Mouse (Mus musculus) stomach, embryonic 16.5 days (tissue): ENCODE data around the gene Ppp6r1. TPM values are rescaled to one million over a fixed set of nuclear protein-coding genes. Genes with fewer than 3 reads are reported as not detected.

Experiments used
- polyA plus RNA-seq: library from polyadenylated mRNA; unstranded; fragments of >200 nt; fragmentation: Nextera tagmentation; extraction: Ambion mirVana; gene quantifications from 2 replicates; pipeline ENCODE4 v1.2.1, GENCODE M21; 2015

Gene Ppp6r1
- polyA plus RNA-seq, 1 experiment from 2014 or later = 3.8 TPM

Other genes starting within 250 kb of the Ppp6r1 start
- gene Rdh13, start 213.4 kb downstream of the Ppp6r1 start, polyA plus RNA-seq = 28.1 and 32.8 TPM in 2 replicates
- 12.1 and 15.0 TPM in 2 replicates for gene Eps8l1, start 198.3 kb downstream of the Ppp6r1 start, polyA plus RNA-seq
- 20.3 and 22.3 TPM in 2 replicates for gene Ppp1r12c, start 157.3 kb downstream of the Ppp6r1 start, polyA plus RNA-seq
- gene Tnnt1, start 142.6 kb downstream of the Ppp6r1 start, polyA plus RNA-seq = 26.7 and 111 TPM in 2 replicates
- gene Tnni3, start 134.8 kb downstream of the Ppp6r1 start, polyA plus RNA-seq = 5.1 and 7.4 TPM in 2 replicates
- gene Dnaaf3, start 126.6 kb downstream of the Ppp6r1 start, polyA plus RNA-seq = 2.2 TPM in 2 replicates
- 8.5 TPM in 2 replicates for gene Syt5, start 111.5 kb downstream of the Ppp6r1 start, polyA plus RNA-seq
- gene Ptprh, start 55.0 kb downstream of the Ppp6r1 start, polyA plus RNA-seq = 0.92 and 1.0 TPM in 2 replicates
- gene Tmem86b, start 27.6 kb downstream of the Ppp6r1 start, polyA plus RNA-seq = 2.3 and 3.4 TPM in 2 replicates
- gene Hspbp1, start 26.0 kb upstream of the Ppp6r1 start, polyA plus RNA-seq = 77.2 and 88.0 TPM in 2 replicates
- 0.86 and 0.88 TPM in 2 replicates for gene Brsk1, start 31.6 kb upstream of the Ppp6r1 start, polyA plus RNA-seq
- gene Tmem150b, start 66.2 kb upstream of the Ppp6r1 start, polyA plus RNA-seq = 0.76 and 0.90 TPM in 2 replicates
- gene Kmt5c, start 81.1 kb upstream of the Ppp6r1 start, polyA plus RNA-seq = 59.6 and 64.3 TPM in 2 replicates
- 61.4 and 70.0 TPM in 2 replicates for gene Cox6b2, start 94.1 kb upstream of the Ppp6r1 start, polyA plus RNA-seq
- not detected in 2 replicates for gene Fam71e2, start 112.3 kb upstream of the Ppp6r1 start, polyA plus RNA-seq
- 0.22 and 0.26 TPM in 2 replicates for gene Il11, start 123.8 kb upstream of the Ppp6r1 start, polyA plus RNA-seq
- 0.72 and 0.79 TPM in 2 replicates for gene Tmem190, start 123.9 kb upstream of the Ppp6r1 start, polyA plus RNA-seq
- gene Tmem238, start 130.6 kb upstream of the Ppp6r1 start, polyA plus RNA-seq = 21.2 and 21.7 TPM in 2 replicates
- 255 and 322 TPM in 2 replicates for gene Rpl28, start 133.9 kb upstream of the Ppp6r1 start, polyA plus RNA-seq
- gene Ube2s, start 153.6 kb upstream of the Ppp6r1 start, polyA plus RNA-seq = 204 and 212 TPM in 2 replicates
- gene Shisa7, start 185.7 kb upstream of the Ppp6r1 start, polyA plus RNA-seq = 0.26 and 0.49 TPM in 2 replicates
- 16.7 and 17.6 TPM in 2 replicates for gene Isoc2b, start 211.2 kb upstream of the Ppp6r1 start, polyA plus RNA-seq
- gene Isoc2a, start 218.1 kb upstream of the Ppp6r1 start, polyA plus RNA-seq = 1.1 and 1.5 TPM in 2 replicates
- gene Gm36210, start 247.5 kb upstream of the Ppp6r1 start, polyA plus RNA-seq = 0.10 TPM in 1 of 2 replicates, not detected in the other